Mouse (Mus musculus): ENCODE measurements at regions not wholly inside any gene's neighbourhood (a gene's known extent, or its start where the extent isn't known, plus 50 kb on each side); places are given as distances from the start of the nearest gene placed in this dataset.
A peak's percentile ranks its signal among the peaks of the same experiment; 100 is the strongest.

DNA sequence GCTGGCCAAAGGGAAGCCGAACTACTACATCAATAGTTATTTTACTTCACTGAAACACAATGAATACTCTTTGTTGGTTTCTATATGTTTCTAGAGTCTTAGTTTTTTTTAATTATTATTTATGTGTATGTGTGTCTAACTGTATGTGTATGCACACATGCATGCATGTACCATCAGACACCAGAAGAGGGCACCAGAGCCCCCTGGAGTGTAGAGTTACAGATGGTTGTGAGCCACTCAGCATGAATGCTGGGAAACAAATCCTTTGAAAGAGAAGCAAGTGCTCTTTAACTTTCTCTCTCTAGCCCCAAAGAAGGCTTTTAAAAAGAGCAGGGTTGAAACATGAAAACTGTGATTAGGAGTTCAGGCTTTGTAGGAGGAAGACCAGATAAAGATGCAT is 290.7 kb downstream of the Sorl1 start:
- DNase-seq (ENCODE audit: low spot score): no peak

DNA sequence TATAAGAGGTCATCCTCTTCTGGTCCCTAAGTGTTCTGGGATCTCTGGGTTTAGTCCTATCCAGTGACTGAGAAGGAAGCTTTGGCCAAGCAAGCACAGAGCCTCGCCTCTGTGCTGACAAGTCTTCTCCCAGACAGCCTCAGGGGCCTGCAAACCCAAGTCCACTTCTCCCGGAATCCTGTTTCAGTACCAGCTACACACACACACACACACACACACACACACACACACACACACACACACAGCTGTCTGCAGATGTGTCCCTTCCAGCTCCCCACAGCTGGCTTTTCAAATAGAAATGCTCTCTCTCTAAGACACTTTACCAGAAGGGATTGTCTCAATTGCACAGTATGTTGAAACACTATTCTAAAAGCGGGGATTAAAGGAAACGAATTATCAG is 296.7 kb downstream of the Sorl1 start:
- no peak for DNase-seq (ENCODE audit: low spot score)

DNA sequence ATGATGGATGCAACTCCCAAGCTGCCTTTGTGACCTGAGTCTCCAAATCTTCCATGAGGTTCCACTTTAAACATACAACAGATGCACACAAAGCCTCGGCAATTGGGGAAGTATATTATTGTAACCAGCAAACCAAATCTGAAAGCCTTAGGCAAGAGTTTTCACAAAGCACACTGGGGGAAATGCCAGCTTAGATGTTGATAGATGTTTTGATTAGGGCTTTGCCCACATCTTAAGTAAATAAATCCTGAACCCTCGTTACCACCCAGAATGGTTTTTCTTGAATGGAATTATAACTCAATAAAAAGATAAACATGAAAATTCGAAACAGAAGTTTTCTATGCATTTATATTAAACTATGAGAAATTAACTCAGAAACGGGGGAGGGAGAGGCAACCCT is 302.7 kb downstream of the Sorl1 start:
- DNase-seq (ENCODE audit: low spot score): no peak

DNA sequence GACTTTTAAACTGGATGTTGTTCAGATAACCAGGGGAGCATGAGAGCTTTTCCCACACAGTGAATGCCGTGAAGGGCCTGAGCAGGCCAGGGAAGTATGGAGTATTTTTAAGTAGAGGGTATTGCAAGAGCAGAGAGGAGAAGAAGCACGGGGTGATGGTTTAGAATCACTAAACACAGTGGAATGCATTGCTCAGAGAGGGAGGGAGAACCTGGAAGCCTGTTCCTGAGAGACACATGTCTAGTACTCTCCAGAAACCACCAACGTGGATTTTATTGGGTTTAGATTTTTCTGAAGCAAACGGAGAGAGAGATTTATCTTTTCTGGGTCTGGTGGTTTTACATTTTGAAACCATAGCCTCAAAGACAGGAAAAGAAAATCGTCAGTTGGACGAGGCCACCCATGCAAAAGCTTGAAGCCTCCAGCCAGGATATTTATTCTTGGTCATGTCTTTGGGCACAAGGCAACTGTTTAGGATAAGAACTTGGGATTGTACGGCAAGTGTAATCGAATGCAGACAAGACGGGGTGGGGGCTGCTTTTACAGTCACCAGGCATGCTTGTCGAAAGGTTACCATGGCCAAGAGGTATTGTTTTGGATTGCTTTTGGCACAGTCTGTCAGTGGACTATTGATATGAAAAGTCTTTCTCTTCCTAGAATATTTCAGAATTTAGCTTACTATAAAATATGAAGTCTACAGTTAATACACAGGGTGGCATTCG is 306.2 kb downstream of the Sorl1 start:
- DNase-seq (ENCODE audit: low spot score): no peak

DNA sequence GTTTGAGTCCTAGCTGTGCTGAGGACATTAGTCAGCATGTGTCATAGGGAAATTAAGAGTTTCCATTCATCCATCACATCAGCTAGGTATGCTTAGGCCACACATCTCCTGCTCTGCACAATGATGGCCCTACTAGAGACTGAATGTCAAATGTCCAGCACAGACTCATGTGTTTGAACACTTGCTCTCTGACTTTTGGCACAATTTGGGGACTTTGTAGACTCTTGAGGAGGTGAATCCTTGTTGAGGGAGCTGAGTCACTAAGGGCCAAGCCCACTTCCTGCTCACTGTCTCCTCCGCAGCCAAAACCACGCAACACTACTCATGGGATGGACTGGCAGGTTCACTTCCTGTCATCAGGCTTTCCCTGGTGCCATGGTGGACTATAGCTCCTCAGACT is 308.2 kb downstream of the Sorl1 start:
- no peak for DNase-seq (ENCODE audit: low spot score)

DNA sequence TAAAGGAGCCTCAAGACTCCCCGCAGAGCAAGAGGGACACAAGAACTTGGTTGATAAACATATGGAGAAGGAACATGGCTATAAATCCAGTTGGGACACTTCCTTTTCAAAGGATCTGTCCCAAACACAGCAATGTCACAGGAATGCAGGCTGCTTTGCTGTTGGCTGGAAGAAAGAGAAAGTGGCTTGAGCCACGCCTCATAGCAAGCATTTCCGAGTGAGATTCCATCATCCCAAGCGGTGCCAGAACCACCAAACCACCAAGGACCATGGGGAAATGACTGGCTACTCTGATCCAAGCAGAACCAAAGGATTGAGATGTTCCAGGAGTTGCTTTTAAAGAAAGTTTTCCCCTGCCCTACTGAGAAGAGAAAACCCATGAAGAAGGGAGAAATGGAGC is 314.8 kb downstream of the Sorl1 start:
- DNase-seq (ENCODE audit: low spot score): no peak

DNA sequence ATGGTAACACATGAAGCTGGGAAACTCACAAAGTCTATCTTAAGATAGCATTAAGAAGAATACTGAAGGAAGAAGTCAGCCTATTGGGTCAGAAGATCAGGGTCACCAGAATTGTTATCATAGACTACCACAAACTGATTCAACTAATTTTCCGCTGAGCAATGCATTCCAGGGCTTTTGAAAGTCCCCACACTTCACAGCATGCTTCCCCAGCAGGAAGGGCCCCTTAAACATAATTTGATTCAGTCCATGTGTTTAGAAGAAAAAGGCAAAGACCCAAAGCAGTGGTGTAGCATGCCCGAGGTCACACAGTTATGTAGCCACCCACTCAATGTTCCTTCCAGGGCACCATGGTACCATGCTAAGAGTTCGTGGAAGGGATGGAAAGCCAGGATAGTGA is 315.3 kb downstream of the Sorl1 start:
- DNase-seq (ENCODE audit: low spot score): no peak

DNA sequence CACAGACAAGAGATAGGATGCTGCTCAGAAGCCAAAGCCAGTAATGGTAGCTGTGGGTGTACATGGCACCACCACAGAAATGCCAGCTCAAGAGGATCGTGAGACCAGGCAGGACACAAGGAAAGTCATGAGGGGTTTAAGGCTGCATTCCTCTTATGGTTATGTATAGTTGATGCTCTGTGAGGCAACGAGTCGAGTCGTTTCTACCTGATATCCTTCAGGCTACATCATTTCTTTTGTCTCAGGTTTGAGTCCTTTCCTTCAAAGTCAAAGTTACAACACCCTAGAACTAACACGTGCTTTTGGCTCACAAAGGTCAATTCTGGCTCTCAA is 317.8 kb downstream of the Sorl1 start:
- no peak for DNase-seq (ENCODE audit: low spot score)

DNA sequence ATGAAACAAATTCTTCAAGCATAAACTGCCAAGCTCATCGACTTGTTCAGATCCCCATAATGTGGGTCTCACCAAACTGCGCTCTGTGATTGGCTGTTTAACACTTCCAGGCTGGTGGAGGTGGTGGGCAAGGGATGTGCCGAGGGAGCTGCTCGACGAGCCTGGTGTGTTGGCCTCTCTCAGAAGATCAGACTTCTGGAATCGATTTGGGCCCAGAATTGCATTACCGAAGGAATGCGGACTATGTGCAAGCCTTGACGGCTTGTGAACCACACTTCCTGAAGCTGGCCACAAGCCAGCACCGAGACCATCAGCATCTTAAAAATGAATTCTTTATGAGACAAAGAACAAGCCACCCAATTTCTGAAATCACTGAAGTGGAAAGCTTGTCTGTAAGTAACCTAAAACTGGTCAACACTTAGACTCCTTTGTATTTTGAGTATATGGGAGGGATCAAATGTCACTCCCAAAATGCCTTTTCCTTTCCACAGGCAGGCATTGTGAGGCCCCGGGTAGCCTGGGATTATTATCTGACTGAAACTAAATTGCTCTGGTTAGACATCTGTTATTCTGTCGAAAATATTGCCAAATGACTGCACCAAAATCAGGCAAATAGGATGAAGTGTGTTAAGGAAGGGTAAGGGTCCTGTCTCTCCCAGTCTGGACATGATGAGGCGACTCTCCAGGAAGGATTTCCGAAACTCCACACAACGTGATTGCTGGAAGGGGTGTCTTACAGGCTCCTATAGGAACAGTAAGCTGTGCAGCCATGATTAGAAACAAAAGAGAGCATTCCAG is 318.4 kb downstream of the Sorl1 start:
- no peak for DNase-seq (ENCODE audit: low spot score)

DNA sequence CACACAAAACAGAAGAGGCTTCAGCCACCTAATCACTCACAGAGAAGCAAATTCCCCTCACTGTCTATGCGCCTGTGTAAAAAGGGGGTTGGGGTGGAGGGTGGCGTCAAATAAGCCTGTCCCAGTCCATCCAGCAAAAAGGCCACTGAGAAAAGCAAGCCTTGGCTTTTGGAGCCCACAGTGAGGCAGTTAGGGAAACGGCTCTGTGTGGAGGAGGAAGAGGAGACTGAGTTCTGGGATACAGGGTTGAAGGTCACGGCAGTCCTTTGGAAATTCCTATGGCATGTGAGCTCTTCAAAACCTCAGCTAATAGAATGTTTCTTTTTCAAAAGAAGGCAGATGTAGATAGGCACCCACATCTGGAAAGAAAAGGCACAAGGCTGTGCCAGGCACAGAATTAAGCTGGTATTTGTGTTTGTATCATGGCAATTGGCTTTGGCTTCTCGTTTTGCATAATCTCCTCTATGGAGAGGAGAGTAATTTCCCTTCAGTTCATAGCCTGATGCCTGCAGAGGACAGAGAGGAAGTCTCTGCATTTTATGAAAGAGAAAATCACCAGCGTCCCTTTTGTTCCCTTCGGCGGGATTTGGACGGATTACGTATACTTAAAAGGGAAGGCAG is 319.3 kb downstream of the Sorl1 start:
- no peak for DNase-seq (ENCODE audit: low spot score)

DNA sequence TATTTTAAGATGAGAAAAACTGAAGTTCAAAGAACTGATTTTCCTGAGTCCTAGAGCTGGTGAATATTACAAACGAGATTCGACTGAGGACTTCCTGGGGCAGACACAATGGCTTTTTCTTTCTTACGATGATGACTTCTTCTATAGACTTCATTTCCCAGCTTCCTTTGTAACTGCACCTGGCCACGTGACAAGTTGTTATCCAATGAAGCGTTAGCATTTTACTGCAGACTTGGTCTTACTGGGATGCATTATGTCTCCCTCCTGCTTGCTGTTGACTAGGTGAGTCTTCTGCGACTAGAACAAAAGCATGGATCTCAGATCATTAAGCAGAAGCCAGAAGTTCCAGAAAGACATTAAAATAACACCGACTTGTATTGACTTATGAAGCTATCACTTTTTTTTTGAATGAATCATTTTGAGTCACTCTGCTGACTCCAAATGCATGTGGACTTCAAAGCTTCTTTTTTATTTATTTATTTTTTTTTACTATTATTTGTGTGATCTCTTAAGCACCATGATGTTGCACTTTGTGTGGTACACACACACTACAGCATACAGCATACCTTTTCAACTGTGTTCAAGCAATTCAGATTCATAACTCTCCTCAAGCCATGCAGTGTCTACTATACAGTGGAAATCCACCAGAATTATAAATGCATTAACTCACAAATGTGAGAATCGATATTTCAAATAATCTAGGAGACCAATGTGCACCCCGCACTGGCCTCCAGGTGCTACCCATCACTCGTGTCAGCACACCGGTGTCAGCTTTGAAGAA is 320.2 kb downstream of the Sorl1 start:
- no peak for DNase-seq (ENCODE audit: low spot score)

DNA sequence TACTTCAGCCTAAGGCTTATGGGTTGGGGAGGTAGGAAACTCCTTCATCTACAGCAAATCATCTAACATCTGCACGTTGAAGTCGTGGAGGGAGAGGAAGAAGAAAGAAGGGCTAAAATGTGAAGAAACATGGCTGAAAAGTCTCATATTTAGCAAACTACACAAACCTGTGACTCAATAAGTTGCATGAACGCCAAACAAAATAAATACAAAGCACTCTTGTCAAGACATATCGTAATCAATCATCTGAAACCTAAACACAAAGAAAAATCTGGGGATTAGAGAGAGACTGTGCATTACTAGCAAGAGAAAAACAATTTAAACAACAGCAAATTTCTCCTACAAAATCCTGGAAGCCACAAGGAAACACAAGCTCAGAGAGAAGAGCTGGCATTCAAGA is 322.7 kb downstream of the Sorl1 start:
- DNase-seq (ENCODE audit: low spot score): no peak

DNA sequence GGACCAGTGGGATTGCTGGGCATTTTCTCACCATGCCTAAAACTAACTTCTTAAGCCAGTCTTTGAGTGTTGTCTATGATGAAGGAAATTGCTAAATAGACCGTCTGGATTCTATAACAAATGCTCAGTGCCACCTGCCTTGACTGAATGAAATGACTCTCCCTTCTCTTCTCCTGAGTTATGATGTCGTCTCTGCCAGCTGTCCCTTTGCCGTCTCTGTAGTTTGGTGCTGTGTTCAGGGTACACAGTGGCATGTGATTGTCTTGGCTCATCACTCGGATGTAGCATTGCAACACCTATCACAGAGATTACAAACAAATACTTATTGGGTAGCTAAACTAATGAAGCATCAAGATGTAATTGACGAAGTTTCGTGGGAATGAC is 331.3 kb downstream of the Sorl1 start:
- DNase-seq (ENCODE audit: low spot score): no peak

DNA sequence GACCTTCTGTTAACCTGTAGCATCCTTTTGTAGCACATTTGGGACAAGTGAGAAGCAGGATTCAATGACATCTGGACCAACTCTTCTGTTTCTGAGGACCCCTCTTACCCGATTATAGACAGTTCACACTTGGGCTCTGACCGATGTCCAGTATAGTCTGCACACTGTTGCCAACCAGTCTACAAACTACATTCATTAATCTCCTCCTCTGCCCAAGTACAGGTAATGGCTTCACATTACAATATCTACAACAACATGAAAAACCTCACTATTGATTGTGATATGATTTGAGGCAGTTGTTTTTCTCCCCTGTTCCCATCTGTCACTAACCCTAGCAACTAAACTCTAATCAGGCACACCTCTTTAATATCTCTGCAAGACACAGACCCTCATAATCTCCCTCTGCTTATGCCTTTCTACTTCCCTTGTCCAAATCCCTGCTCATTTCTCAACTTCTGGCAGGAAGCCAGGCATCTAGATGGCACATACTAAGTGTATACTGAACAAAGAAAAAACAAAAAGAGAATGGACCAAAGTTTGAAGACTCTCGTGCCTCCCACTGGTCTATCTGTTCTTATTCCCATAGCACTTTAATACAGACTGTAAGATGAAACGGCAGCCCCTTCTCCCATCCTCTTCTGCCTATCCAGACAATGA is 331.8 kb downstream of the Sorl1 start:
- no peak for DNase-seq (ENCODE audit: low spot score)

DNA sequence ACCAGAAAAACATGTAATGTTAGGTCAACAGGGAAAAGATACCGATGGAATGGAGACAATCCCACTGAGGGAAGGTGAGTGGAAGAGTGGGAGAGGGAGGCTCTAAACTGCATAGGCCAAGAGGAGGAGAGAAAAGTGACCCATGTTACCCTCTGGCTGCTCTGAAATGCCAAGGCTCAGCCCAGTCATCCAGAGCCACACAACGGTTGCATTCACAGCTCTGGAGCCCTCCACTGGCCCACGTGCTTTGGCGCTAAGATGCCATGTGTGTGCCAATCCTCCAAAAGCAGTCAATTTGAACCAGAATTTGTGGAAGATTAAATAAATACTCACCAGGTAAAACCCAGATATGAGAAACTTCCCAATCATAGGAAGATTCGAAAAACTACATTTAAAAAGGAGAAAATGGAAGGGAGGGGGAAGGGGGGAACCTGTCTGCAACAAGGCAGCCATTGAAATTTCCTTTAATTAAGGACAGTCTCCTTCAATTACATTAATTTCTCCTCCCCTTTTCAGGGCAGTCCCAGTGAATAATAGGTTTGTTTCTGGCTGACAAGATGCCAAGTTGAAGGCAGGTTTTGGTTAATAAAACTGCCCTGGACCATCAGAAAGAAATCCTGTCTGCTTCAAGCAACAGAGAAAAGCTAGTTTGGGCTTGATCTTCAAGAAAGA is 332.5 kb downstream of the Sorl1 start:
- no peak for DNase-seq (ENCODE audit: low spot score)

DNA sequence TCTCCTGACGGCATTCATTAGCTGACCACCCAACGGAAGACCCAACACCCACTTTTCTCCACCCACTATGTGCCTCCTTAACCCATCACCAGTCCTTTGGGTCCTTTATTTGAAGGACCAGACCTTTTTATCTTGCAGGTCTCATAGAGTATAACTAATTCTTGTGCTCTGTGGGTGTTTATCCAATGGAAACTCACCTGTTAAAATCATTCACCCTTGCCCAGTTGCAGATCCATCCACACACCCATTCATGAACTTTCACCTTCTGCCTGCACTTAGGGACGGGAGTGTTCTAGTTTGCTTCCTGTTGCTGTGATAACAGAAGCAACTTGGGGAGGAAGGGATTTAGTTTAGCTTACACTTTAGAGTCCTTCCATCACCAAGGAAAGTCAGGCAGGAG is 339.0 kb downstream of the Sorl1 start:
- no peak for DNase-seq (ENCODE audit: low spot score)

DNA sequence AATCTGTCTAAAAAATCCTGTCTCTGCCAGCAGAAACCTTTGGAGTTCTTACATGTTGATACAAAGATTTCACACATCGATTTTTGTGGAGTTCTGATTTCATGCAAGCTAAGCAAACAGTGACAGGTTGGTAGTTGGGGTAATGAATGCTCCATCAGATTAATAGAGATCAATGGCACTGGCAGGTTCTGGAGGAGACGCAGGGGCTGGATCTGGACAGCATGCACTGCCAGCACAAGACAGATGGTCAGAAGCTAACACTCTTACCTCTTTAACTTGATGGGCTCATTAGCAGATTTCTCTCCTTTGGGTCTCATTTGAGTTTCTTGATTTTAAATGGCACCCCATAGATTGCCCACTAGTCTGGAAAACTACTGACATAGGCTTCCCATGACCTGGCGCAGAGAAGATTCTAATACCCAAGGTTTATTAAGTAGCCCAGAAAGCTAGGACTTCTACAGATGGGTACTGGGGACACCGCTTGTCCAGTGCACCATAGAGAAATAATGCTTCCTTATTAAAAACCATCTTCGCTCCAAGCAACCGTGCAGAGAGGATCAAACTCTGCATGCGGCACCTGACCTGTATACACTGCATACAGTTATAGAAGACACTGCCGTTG is 351.7 kb downstream of the Sorl1 start:
- DNase-seq (ENCODE audit: low spot score): no peak

DNA sequence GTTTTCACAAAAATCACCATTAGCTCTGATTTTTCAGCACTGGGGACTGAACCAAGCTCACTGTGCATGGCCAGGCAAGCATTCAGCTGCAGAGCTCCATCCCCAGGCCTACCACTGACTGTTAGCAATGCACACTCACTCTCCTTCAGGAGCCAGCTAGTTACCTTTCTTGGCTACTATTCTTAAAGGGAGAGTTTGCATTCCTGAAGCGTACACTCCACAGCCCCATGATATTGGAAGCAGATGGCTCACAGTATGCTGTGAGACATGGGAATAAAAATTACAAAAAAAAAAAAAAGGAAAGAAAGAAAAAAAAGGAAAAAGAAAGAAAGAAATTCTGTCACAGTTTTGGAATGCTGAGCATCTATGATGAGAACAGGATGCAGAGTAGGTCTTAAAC is 352.8 kb downstream of the Sorl1 start:
- DNase-seq (ENCODE audit: low spot score): no peak

DNA sequence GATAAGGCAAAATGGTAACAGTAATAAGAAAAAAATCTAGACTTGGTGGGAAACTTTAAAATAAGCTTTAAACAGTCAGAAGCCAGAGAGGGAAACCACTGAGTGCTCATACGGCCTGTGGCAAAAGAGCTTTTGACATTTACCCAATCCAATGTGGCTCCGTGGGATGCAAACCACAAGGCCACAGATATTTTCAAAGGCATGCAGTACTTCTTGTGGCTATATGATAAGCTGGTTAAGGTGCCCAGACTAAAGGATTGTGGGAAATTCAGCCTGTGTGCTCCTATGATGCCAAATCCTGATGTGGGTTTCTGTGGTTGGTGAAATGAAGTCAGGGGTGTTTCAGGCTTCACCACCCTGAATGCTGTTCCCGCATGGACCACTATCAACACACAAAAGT is 355.8 kb downstream of the Sorl1 start:
- DNase-seq (ENCODE audit: low spot score): no peak

DNA sequence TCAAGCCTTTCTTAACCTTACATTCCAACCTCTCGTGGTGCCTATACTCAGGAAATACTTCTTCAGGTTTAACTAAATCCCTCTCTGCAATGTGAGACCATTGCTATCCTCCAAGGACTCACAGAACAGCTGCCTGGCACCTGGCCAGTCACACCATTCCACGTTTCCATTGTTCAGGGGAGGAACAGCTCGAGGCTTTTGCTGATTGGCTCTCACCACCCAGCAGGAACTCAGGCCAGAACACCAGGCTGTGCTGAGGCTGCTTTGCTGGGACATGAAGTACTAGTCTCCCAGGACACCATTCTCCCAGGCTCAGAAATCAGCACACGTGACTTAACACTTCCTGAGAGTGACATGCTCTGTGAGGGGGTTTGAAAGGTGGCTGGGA is 357.6 kb downstream of the Sorl1 start:
- peak; percentile 8 for DNase-seq (ENCODE audit: low spot score)

Measured in ovary, adult 18-20 months (tissue).